Mouse (Mus musculus) liver, embryonic 12.5 days (tissue): Measurements from ENCODE around the gene Plekha6. TPM values are rescaled to one million over a fixed set of nuclear protein-coding genes. Genes with fewer than 3 reads are reported as not detected.

ENCODE experiments used
- ATAC-seq: fragments of 200-750 bp; cut with Nextera tagmentation; 2 replicates; pipeline ENCODE4 v1.8.0; 2017; ENCODE audit warnings: moderate number of reproducible peaks, mild to moderate bottlenecking, moderate library complexity
- H3K27ac ChIP-seq: fragments of 300-500 bp; sonication (generic); 2 replicates; pipeline ENCODE4 v1.5.1; 2016; ENCODE audit warnings: mild to moderate bottlenecking
- H3K27me3 ChIP-seq: fragments of 300-500 bp; sonication (generic); replicated peaks from 2 replicates; pipeline ENCODE4 v1.6.1; 2016; ENCODE audit warnings: mild to moderate bottlenecking, moderate library complexity
- H3K36me3 ChIP-seq: fragments of 300-500 bp; sonication (generic); 2 replicates; pipeline ENCODE4 v1.6.1; 2016; ENCODE audit warnings: mild to moderate bottlenecking, moderate library complexity
- H3K4me1 ChIP-seq: fragments of 300-500 bp; sonication (generic); 2 replicates; pipeline ENCODE4 v1.6.1; 2016
- H3K4me2 ChIP-seq: fragments of 300-500 bp; sonication (generic); 2 replicates; pipeline ENCODE4 v1.6.1; 2016; ENCODE audit warnings: mild to moderate bottlenecking, moderate library complexity
- H3K4me3 ChIP-seq: fragments of 300-500 bp; sonication (generic); 2 replicates; pipeline ENCODE4 v1.5.1; 2016; ENCODE audit warnings: mild to moderate bottlenecking, moderate library complexity
- H3K9ac ChIP-seq: fragments of 300-500 bp; sonication (generic); 2 replicates; pipeline ENCODE4 v1.6.1; 2016; ENCODE audit warnings: mild to moderate bottlenecking, moderate library complexity
- H3K9me3 ChIP-seq: fragments of 300-500 bp; sonication (generic); replicated peaks from 2 replicates; pipeline ENCODE4 v1.6.1; 2016; ENCODE audit warnings: mild to moderate bottlenecking, moderate library complexity
- WGBS: fragments of 180-500 bp; shearing (Covaris S2); methylation state at CpG from one replicate; pipeline ENCODE4 v1.1.7; 2016; ENCODE audit not compliant: insufficient replicate concordance; 5-methylcytosine and 5-hydroxymethylcytosine counted together
- polyA plus RNA-seq: library from polyadenylated mRNA; unstranded; fragments of >200 nt; fragmentation: Nextera tagmentation; extraction: Ambion mirVana; gene quantifications from 2 replicates; pipeline ENCODE4 v1.2.1, GENCODE M21; 2016

Gene Plekha6
- polyA plus RNA-seq, 1 experiment from 2014 or later = 2.2 TPM

DNA sequence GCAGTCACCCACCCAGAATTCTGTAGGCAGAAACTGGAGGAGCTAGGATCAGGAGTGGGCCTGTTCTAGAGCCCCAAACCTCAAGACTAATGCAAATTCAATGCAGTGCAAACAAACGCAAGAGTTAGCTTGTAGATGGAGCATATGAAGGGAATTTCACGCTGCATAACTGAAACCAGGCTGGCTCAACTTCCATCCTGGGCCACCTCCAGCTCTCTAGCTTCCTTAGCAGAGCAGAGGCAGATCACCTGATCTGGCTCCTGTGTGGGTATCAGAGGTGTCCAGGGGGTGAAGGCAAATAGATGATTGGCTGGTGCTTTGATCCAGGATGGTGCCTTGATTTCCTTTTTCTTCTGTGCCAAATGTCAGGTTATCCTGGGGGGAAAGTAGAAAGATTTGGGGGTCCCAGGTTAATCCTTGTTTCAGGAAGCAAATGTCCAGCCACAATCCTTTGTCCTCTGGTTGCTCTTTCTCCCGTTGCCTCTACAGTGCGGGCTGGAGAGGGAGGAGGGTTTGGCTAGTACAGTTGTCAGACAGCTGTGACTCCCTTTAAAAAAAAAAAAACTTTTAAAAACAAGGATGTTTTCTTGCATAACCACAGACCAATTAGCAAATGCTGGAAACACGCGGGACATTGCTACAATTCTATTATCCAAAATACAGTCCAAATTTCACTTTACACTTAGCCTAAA lies 75.3 kb downstream of the Plekha6 start:
- ATAC-seq = no peak
- peaks cover 28% of the 10 kb centered on the region for H3K4me1 ChIP-seq
- WGBS = 65% methylated on average over 6 of the region's 6 CpGs
- H3K36me3 ChIP-seq = no peaks in the 10 kb centered on the region
- no peak overlapping the region for H3K4me2 ChIP-seq
- no peaks in the 10 kb centered on the region for H3K9me3 ChIP-seq
- H3K4me3 ChIP-seq = no peak overlapping the region
- H3K27me3 ChIP-seq = peaks cover 23% of the 10 kb centered on the region
- no peak overlapping the region for H3K27ac ChIP-seq
- no peak overlapping the region for H3K9ac ChIP-seq

DNA sequence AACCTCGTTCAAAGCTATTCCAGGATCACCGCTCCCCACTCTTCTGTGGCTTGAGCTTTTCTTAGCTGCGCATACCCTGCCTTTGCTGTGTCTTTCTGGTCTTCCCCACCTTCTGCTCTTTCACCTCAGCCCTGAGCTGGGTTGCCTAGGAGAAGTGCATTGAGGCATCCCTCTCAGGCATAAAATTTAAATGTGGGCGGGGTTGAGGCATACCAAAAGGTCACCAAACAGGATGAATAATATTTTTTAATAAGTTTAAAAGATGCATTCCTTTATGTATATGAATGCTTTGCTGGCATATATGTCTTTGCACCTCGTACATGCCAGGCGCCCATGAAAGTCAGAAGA lies 75.8 kb downstream of the Plekha6 start:
- 73% methylated on average over 6 of the region's 6 CpGs for WGBS
- H3K27me3 ChIP-seq = peaks cover 23% of the 10 kb centered on the region
- H3K4me2 ChIP-seq = no peak overlapping the region
- no peak overlapping the region for H3K4me3 ChIP-seq
- H3K9me3 ChIP-seq = no peaks in the 10 kb centered on the region
- H3K36me3 ChIP-seq = no peaks in the 10 kb centered on the region
- H3K4me1 ChIP-seq = peaks cover 33% of the 10 kb centered on the region
- H3K9ac ChIP-seq = no peak overlapping the region
- no peak for ATAC-seq
- H3K27ac ChIP-seq = no peak overlapping the region

DNA sequence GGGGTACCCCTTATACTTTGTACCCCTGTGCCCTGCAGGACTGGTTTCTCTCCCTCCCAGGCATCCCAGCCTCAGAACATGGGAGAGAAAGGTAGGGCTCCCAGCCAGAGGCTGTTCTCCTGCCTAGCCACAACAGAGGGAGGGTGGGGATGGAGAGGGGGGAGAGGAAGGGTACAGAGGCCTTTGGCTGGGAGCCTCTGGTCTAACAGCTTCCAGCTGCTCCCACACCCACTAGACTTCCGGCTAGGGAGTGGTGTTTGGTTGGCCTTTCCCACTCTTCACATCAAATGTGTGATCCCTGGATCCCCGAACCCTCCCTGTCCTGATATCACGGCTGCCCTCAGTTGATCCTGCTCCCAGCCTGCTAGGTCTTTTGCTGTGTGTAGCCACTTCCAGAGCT lies 76.9 kb downstream of the Plekha6 start:
- ATAC-seq = no peak
- peaks cover 44% of the 10 kb centered on the region for H3K4me1 ChIP-seq
- H3K27ac ChIP-seq = no peak overlapping the region

DNA sequence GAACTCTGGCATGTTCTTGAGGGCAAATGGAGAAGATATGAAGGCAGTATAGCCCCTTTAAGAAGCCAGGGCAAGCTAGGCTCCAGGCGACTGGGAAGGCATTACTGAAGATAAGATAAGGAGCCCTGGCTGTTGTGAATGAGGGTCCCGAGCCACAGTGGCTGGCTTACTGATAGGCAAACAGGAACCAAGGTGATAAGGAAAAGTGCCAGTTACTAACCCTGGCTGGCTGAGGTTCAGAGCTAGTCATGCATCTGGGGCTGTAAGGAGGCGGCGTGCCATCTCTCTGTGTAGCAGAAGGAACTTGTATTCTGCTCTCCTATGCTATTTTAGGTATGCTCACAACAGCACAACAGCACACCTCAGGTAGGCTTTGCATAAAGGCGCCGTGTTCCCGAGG lies 80.7 kb downstream of the Plekha6 start:
- H3K4me3 ChIP-seq = no peak overlapping the region
- WGBS = 9% methylated on average over 7 of the region's 7 CpGs
- H3K27me3 ChIP-seq = peaks cover 3% of the 10 kb centered on the region; the same call in 1 of the 2 replicates
- peak overlapping the region; percentile 59 for H3K4me2 ChIP-seq
- peak; percentile 92 for ATAC-seq
- H3K27ac ChIP-seq = peak overlapping the region; percentile 69
- peak overlapping the region; percentile 37; the same call in 1 of the 2 replicates for H3K9ac ChIP-seq
- no peaks in the 10 kb centered on the region for H3K9me3 ChIP-seq
- H3K4me1 ChIP-seq = peaks cover 45% of the 10 kb centered on the region
- no peaks in the 10 kb centered on the region for H3K36me3 ChIP-seq

More for the DNA sequence above, 76.9 kb downstream of the Plekha6 start:
- no peaks in the 10 kb centered on the region for H3K9me3 ChIP-seq
- no peak overlapping the region for H3K4me3 ChIP-seq
- WGBS = 69% methylated on average over 3 of the region's 3 CpGs
- peaks cover 19% of the 10 kb centered on the region for H3K27me3 ChIP-seq
- H3K9ac ChIP-seq = no peak overlapping the region
- H3K36me3 ChIP-seq = no peaks in the 10 kb centered on the region
- H3K4me2 ChIP-seq = no peak overlapping the region

DNA sequence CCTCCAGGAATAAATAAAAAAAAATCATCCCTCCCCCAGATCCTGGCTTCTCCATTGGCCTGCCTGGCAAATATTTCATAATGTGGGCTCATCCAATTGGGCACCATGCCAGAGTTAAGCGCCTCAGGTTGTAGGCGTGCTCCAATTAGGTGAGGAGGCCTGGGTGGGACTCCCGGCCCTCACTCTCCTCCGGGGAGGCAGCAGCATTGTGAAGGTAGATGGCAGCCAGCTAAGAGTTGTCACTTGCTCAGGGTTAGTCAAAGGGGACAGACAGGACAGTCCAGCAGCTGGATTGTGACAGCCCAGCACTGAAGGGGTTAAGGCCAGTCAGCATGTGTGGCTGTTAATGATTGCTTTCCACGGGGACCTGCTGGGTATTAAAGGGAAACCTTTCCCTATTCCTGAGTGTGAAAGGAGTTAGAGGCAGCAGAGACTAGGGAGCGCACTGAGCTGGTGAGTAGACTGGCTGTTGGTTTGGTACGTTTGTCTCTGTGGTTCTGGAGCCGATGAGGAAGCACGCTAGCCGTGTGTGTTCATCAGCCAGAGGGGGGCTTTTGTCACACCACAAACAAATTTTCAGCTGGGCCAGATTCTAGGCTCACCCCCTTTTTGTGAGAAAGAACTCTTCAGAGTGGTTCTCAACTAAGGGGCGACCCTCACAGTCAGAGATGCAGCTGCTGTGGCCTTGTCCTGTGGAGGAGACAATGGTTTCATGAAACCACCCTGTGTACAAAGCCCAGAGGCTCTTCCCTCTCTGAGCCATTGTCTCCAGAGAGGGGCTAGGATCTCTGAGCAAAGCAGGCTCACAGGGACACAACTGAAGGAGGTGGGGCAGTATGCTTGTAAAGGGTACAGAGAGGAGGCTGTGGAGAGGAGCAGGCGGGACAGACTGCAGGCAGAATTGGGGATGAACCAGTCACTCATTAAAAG lies 81.9 kb downstream of the Plekha6 start:
- 36% methylated on average over 12 of the region's 12 CpGs for WGBS

DNA sequence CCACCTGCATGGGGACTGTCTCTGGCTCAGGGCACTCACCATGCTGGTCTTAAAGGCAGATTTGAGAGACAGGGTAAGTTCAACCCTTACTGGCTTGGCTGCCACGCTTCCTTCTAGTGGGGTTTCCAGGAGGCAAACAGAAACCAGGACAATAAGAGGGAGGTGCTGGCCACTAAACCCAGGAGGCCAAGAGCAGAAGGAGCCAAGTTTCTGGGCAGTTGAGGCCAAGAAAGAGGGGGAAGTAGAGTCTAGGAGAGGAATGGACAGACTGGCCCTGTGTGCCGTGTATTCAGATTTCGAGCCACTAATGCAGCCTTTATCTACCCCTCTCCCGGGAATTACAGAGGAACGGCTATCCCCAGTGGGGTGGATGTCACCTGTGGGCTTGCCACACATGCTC lies 83.2 kb downstream of the Plekha6 start:
- H3K27me3 ChIP-seq = peaks cover 13% of the 10 kb centered on the region; the same call in 1 of the 2 replicates
- no peak overlapping the region for H3K4me2 ChIP-seq
- no peak overlapping the region for H3K4me3 ChIP-seq
- H3K36me3 ChIP-seq = no peaks in the 10 kb centered on the region
- no peak overlapping the region for H3K27ac ChIP-seq
- no peak for ATAC-seq
- H3K4me1 ChIP-seq = peaks cover 60% of the 10 kb centered on the region
- WGBS = 67% methylated on average over 5 of the region's 5 CpGs
- no peak overlapping the region for H3K9ac ChIP-seq
- H3K9me3 ChIP-seq = no peaks in the 10 kb centered on the region

More for the DNA sequence above, 81.9 kb downstream of the Plekha6 start:
- Histone ChIP-seq H3K4me2 (peak overlapping the region; percentile 59), H3K9me3 (no peaks in the 10 kb centered on the region), H3K4me1 (peaks cover 48% of the 10 kb centered on the region), H3K9ac (no peak overlapping the region), H3K27me3 (peaks cover 10% of the 10 kb centered on the region; the same call in 1 of the 2 replicates), H3K27ac (peak overlapping the region; percentile 69; the same call in 1 of the 2 replicates), H3K4me3 (peak overlapping the region; percentile 15; the same call in 1 of the 2 replicates), H3K36me3 (no peaks in the 10 kb centered on the region)
- 0 out of 2 replicates have a peak, but pooled peaks have one; percentile 24 for ATAC-seq

DNA sequence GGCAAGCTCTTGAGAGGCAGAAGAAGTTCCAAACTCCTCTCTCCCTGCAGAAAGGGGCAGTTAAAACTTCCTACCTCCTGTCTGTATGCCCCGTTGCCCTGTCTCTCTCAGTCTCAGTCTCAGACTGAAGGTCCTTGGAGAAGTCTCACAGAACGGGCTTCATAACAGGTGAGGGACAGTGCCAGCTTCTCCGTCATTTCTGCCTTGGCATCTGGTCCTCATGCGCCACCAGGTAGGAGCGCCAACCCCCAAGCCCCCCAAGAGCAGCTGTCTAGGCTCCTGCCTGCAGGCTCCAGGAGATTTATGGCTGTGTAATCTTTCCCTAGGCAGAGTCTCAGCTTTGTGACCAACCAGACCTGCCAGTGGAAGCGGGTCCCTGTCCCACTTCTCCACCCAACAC lies 86.8 kb downstream of the Plekha6 start:
- H3K36me3 ChIP-seq = no peaks in the 10 kb centered on the region
- H3K4me1 ChIP-seq = peaks cover 63% of the 10 kb centered on the region
- WGBS = 70% methylated on average over 6 of the region's 6 CpGs
- ATAC-seq = no peak
- H3K9me3 ChIP-seq = no peaks in the 10 kb centered on the region
- peaks cover 27% of the 10 kb centered on the region for H3K27me3 ChIP-seq
- H3K9ac ChIP-seq = no peak overlapping the region
- H3K27ac ChIP-seq = peak overlapping the region; percentile 59; the same call in 1 of the 2 replicates
- H3K4me2 ChIP-seq = no peak overlapping the region
- H3K4me3 ChIP-seq = no peak overlapping the region

DNA sequence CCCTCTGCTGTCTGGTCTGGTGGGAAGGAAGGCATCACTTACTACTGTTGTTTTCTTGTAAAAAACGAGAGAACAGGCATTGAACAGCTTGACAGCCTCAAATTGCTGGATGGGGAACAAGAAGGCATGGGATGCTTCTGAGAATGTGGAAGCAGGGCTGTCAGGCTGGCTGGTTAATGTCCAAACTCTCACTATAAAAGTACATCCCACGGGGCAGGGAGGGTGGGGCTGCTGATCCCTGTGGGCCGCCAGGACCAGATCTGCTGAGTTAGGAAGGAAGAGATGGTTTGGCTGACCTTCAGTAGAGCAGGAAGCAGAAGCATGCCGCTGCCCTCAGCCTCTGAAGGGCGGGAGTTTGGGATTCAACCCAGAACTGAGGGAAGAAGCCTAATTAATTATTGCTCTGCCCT lies 87.6 kb downstream of the Plekha6 start:
- Histone ChIP-seq H3K4me1 (peaks cover 61% of the 10 kb centered on the region), H3K27ac (peak overlapping the region; percentile 59), H3K9ac (no peak overlapping the region), H3K4me2 (no peak overlapping the region), H3K36me3 (no peaks in the 10 kb centered on the region), H3K9me3 (no peaks in the 10 kb centered on the region), H3K4me3 (no peak overlapping the region), H3K27me3 (peaks cover 28% of the 10 kb centered on the region)
- 23% methylated on average over 5 of the region's 5 CpGs for WGBS
- no peak for ATAC-seq

DNA sequence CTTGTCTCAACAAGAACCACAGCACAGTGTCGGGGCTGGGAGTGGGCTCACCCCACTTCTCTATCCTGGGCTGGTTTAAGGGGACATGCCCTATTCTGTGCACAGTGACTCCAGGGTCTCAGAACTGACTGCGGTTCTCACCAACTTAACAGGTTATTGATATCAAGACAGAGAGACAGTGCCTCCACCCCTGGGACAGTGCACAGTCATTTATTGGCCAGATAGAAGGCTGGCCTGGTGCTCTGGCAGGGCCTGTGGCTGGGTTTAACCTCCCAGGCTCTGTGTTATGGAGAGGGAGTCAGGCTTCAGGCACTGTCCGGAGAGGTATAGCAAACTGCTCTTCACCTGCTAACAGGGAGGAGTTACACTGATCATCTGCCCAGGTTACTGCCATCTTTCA lies 88.2 kb downstream of the Plekha6 start:
- peaks cover 33% of the 10 kb centered on the region for H3K27me3 ChIP-seq
- H3K36me3 ChIP-seq = no peaks in the 10 kb centered on the region
- 63% methylated on average over 3 of the region's 3 CpGs for WGBS
- no peak overlapping the region for H3K4me3 ChIP-seq
- no peak overlapping the region for H3K9ac ChIP-seq
- peaks cover 56% of the 10 kb centered on the region for H3K4me1 ChIP-seq
- peak overlapping the region; percentile 60; the same call in 1 of the 2 replicates for H3K27ac ChIP-seq
- no peaks in the 10 kb centered on the region for H3K9me3 ChIP-seq
- no peak for ATAC-seq
- H3K4me2 ChIP-seq = no peak overlapping the region

DNA sequence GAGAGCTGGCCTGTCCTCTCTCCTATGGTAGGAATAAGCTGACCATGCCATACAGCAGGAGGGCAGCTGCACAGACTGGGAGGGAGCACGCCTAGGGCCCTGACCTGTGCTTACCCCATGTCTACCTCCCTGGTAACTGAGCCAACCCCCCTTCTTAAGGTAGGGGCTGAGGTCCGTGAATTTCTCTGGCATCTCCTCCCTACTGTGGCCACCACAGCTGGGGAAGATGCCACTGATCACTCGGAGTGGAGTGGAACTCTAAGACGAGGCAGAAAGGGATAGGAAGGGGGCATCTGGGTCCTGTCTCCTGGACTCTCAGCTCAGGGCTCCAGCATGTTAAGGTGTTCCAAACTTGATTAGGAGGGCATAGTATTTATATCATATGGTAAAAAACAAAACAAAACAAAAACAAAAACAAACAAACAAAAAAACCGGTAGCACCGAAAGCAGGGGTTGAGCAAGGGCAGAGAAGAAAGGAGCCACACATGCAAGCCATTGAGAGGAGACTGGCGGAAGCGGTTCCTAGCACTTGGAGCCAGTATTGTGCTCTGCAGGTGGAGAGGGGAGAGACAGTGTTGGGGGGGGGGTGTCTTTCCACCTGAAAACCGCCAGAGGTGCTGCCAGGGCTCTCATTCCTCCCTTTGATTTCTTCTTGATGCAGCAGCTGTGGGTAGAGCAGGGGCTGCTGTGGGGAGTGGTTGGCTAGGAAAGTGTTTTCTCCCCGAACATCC lies 89.0 kb downstream of the Plekha6 start:
- Histone ChIP-seq H3K4me3 (no peak overlapping the region), H3K4me2 (no peak overlapping the region), H3K9me3 (no peaks in the 10 kb centered on the region), H3K36me3 (no peaks in the 10 kb centered on the region), H3K27me3 (peaks cover 37% of the 10 kb centered on the region), H3K27ac (peak overlapping the region; percentile 60), H3K9ac (no peak overlapping the region), H3K4me1 (peaks cover 51% of the 10 kb centered on the region)
- ATAC-seq = 0 out of 2 replicates have a peak, but pooled peaks have one; percentile 8
- WGBS = 55% methylated on average over 10 of the region's 10 CpGs

DNA sequence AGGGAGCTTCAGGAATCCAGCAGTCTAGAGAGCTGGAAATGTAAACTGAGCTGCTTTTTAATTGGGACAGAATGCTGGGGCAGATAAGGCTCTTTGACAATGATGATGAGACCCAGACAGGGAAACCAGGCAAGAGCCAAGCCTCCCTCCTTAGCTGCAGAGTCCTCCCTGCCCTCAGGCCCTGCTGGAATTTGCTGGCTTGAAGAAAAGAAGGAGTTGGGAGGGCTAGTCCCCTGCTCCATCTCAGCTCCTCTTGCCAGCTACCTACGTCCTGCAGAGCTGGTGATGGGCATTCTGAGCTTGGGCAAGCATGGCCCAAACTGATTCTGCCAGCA lies 89.5 kb downstream of the Plekha6 start:
- Histone ChIP-seq H3K27me3 (peaks cover 40% of the 10 kb centered on the region), H3K4me3 (no peak overlapping the region), H3K4me1 (peaks cover 55% of the 10 kb centered on the region), H3K9me3 (no peaks in the 10 kb centered on the region), H3K9ac (no peak overlapping the region), H3K4me2 (no peak overlapping the region), H3K36me3 (no peaks in the 10 kb centered on the region), H3K27ac (peak overlapping the region; percentile 41; the same call in 1 of the 2 replicates)
- ATAC-seq = no peak
- 50% methylated on average over 1 of the region's 1 CpGs for WGBS
